Mouse (Mus musculus) right cerebral cortex, postnatal 10 days (tissue): ENCODE measurements at regions not wholly inside any gene's neighbourhood (a gene's known extent, or its start where the extent isn't known, plus 50 kb on each side); places are given as distances from the start of the nearest gene placed in this dataset.

Source experiments
- DNase-seq, 2 experiments: peaks; one replicate each; pipeline ENCODE4 v3.0.0; 2021; ENCODE audit warnings: low spot score in 2 of 2

GRCm38 (mm10) chr15:62164766-62165410, 1242.1 kb upstream of the A1bg start:
- DNase-seq = no peak

GRCm38 (mm10) chr15:62163203-62163602, 1240.4 kb upstream of the A1bg start:
- no peak for DNase-seq

- DNase-seq = no peak
These were observed 1239.9 kb upstream of the A1bg start for GRCm38 (mm10) chr15:62162648-62163194.

- DNase-seq = no peak
These were observed 1239.3 kb upstream of the A1bg start for GRCm38 (mm10) chr15:62161975-62162647.

- DNase-seq = no peak
These were observed 1238.2 kb upstream of the A1bg start for GRCm38 (mm10) chr15:62161061-62161460.

GRCm38 (mm10) chr15:62158875-62159675, 1236.3 kb upstream of the A1bg start:
- no peak for DNase-seq

GRCm38 (mm10) chr15:62157200-62158033, 1234.6 kb upstream of the A1bg start:
- no peak for DNase-seq

GRCm38 (mm10) chr15:62153222-62153621, 1230.4 kb upstream of the A1bg start:
- no peak for DNase-seq

- DNase-seq = no peak
These were observed 1229.3 kb upstream of the A1bg start for GRCm38 (mm10) chr15:62152133-62152532.

- no peak for DNase-seq
These were observed 1228.9 kb upstream of the A1bg start for GRCm38 (mm10) chr15:62151690-62152089.

GRCm38 (mm10) chr15:62150296-62150695, 1227.5 kb upstream of the A1bg start:
- no peak for DNase-seq

- DNase-seq = no peak
These were observed 1225.9 kb upstream of the A1bg start for GRCm38 (mm10) chr15:62148680-62149237.

GRCm38 (mm10) chr15:62147343-62147953, 1224.6 kb upstream of the A1bg start:
- DNase-seq = no peak

- DNase-seq = no peak
These were observed 1223.0 kb upstream of the A1bg start for GRCm38 (mm10) chr15:62145643-62146285.

- DNase-seq = no peak
These were observed 1222.2 kb upstream of the A1bg start for GRCm38 (mm10) chr15:62144776-62145564.

GRCm38 (mm10) chr15:62139859-62140258, 1217.0 kb upstream of the A1bg start:
- DNase-seq = peak in 1 of 2 experiments; percentile 33

- no peak for DNase-seq
These were observed 1216.4 kb upstream of the A1bg start for GRCm38 (mm10) chr15:62139192-62139591.

- no peak for DNase-seq
These were observed 1215.9 kb upstream of the A1bg start for GRCm38 (mm10) chr15:62138701-62139100.

- peak; percentile 38 to 49 for DNase-seq
These were observed 1214.3 kb upstream of the A1bg start for GRCm38 (mm10) chr15:62136932-62137594.
